Mouse (Mus musculus) ES-Bruce4 (cell line): ENCODE results near the gene Fam124a. TPM values are rescaled to one million over a fixed set of nuclear protein-coding genes. Genes with fewer than 3 reads are reported as not detected.

Experiments
- H3K27ac ChIP-seq: 2 replicates; pipeline ENCODE4 v1.5.1; 2012; ENCODE audit warnings: low read length, inconsistent platforms; ENCODE audit not compliant: insufficient read depth
- H3K27me3 ChIP-seq: 2 replicates; pipeline ENCODE4 v1.6.1; 2012; ENCODE audit warnings: mild to moderate bottlenecking, low read length, inconsistent platforms; ENCODE audit not compliant: control insufficient read depth, poor library complexity, insufficient read depth, severe bottlenecking
- H3K36me3 ChIP-seq: 2 replicates; pipeline ENCODE4 v1.6.1; 2012; ENCODE audit warnings: inconsistent platforms, mild to moderate bottlenecking, low read length, moderate library complexity; ENCODE audit not compliant: control insufficient read depth, poor library complexity, insufficient read depth, severe bottlenecking
- H3K4me1 ChIP-seq: one replicate; pipeline ENCODE4 v1.8.1; 2011; ENCODE audit warnings: low read length; ENCODE audit not compliant: control insufficient read depth, insufficient read depth
- H3K4me3 ChIP-seq: 2 replicates; pipeline ENCODE4 v1.5.1; 2011; ENCODE audit warnings: low read depth, mild to moderate bottlenecking, low read length
- H3K9ac ChIP-seq: 2 replicates; pipeline ENCODE4 v1.6.1; 2012; ENCODE audit warnings: low read depth, mild to moderate bottlenecking, inconsistent platforms; ENCODE audit not compliant: poor library complexity, severe bottlenecking
- H3K9me3 ChIP-seq: replicated peaks from 2 replicates; pipeline ENCODE4 v1.6.1; 2012; ENCODE audit warnings: mild to moderate bottlenecking, low read length, inconsistent platforms; ENCODE audit not compliant: control insufficient read depth, poor library complexity, insufficient read depth, severe bottlenecking
- CTCF ChIP-seq: IDR thresholded peaks from one replicate; pipeline ENCODE4 v1.8.1; 2011; ENCODE audit warnings: low read depth, low read length
- EP300 ChIP-seq: IDR thresholded peaks from 2 replicates; pipeline ENCODE4 v1.6.1; 2011; ENCODE audit warnings: low read depth, low read length; ENCODE audit not compliant: insufficient read depth
- POLR2A ChIP-seq: IDR thresholded peaks from one replicate; pipeline ENCODE4 v1.8.1; 2011; ENCODE audit warnings: low read length; ENCODE audit not compliant: insufficient read depth
- polyA plus RNA-seq: library from polyadenylated mRNA; stranded (reverse); fragments of >200 nt; gene quantifications from 2 replicates; pipeline ENCODE4 v1.2.4, GENCODE M21; 2011; ENCODE audit warnings: low read depth; ENCODE audit not compliant: missing spikeins, insufficient read depth, insufficient read length

Fam124a gene
- polyA plus RNA-seq, 1 experiment: 1.5 TPM

DNA sequence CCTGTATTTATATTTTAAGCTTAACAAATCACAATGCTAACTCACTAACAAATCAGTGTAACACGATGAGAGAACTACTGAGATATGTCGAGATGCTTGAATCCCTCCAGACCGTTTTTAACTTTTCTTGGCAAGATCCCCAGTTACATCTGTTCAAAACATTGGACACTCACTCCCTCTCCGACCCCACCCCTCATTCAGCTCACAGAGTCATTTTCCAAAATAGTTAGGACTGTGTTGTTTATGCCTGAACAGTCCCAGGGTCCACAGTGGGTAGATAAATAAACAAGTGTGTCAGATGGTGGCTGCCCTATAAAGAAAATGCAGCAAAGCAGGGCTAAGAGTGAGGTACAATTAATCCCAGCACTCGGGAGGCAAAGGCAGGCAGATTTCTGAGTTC lies 18.5 kb upstream of the Fam124a start:
- no peaks in the 10 kb centered on the region for H3K9me3 ChIP-seq
- no peaks in the 10 kb centered on the region for H3K4me1 ChIP-seq
- H3K27me3 ChIP-seq: no peaks in the 10 kb centered on the region
- TF ChIP-seq EP300: no peak
- TF ChIP-seq CTCF: no peak
- TF ChIP-seq POLR2A: no peak
- no peak overlapping the region for H3K9ac ChIP-seq
- H3K27ac ChIP-seq: no peak overlapping the region
- H3K4me3 ChIP-seq: no peak overlapping the region
- H3K36me3 ChIP-seq: no peaks in the 10 kb centered on the region

DNA sequence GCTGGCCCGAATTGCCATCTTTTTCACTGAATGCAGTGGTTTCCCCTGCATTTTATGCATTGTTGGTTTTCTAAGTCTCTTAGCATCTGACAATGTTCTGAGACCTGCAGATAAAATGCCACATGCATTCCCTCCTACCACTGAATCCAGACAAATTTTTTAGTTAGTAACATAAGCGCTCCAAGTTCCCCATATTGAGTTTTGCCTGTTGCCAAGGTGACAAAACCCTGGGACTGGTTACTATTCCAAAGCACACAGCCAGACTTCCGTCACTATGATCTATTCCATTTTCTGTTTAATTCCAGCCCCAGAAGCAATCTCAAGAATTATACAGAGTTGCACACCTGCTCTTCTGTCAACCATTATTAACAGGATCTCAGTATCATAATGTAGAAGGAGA lies 15.7 kb upstream of the Fam124a start:
- Histone ChIP-seq H3K27ac (no peak overlapping the region), H3K4me1 (no peaks in the 10 kb centered on the region), H3K36me3 (no peaks in the 10 kb centered on the region), H3K9ac (no peak overlapping the region), H3K9me3 (no peaks in the 10 kb centered on the region), H3K4me3 (no peak overlapping the region), H3K27me3 (no peaks in the 10 kb centered on the region)
- TF ChIP-seq POLR2A: no peak
- TF ChIP-seq CTCF: no peak
- no peak for TF ChIP-seq EP300

DNA sequence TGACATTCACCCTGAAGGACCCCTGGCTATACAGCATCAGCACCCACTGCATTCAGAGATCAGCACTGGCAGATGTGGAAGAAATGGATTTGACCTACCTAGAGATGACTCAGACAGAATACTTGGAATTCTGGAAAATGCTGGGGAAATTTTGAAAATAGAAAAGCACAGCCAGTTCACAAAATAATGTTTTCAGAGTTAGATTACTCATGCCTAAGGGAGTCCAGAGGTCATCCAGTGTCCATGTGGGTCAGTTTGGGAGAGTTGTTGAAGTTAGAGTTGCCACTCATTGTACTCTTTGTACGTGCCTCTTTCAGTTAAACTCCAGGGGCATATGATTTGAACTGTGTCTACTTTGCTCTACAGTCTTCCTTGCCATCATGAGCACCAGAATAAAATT lies 13.8 kb upstream of the Fam124a start:
- no peaks in the 10 kb centered on the region for H3K27me3 ChIP-seq
- no peak overlapping the region for H3K27ac ChIP-seq
- H3K4me3 ChIP-seq: no peak overlapping the region
- no peaks in the 10 kb centered on the region for H3K9me3 ChIP-seq
- no peak overlapping the region for H3K9ac ChIP-seq
- no peaks in the 10 kb centered on the region for H3K4me1 ChIP-seq
- H3K36me3 ChIP-seq: no peaks in the 10 kb centered on the region
- TF ChIP-seq CTCF: no peak
- no peak for TF ChIP-seq POLR2A
- no peak for TF ChIP-seq EP300

DNA sequence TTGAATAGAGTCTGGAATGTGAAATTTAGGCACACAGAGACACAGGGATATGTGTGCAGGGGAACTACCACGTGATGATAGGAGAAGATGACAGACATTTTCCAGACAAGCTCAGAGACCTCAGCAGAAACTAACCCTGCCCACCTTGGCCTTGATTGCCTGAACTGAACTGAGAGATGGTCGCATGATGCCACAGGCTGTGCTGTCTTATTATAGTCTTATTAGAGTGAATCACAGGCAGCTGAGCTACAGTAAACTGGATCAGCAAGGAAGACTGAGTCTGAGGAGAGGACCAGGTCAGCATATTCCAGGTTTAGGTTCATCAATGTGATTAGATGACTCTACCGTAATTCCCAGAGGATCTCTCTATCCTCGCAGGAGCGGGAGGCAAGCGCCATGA lies 9.2 kb upstream of the Fam124a start:
- H3K27me3 ChIP-seq: no peaks in the 10 kb centered on the region
- H3K4me1 ChIP-seq: no peaks in the 10 kb centered on the region
- no peaks in the 10 kb centered on the region for H3K9me3 ChIP-seq
- H3K4me3 ChIP-seq: no peak overlapping the region
- H3K9ac ChIP-seq: no peak overlapping the region
- no peak for TF ChIP-seq CTCF
- TF ChIP-seq EP300: no peak
- TF ChIP-seq POLR2A: no peak
- no peaks in the 10 kb centered on the region for H3K36me3 ChIP-seq
- no peak overlapping the region for H3K27ac ChIP-seq

DNA sequence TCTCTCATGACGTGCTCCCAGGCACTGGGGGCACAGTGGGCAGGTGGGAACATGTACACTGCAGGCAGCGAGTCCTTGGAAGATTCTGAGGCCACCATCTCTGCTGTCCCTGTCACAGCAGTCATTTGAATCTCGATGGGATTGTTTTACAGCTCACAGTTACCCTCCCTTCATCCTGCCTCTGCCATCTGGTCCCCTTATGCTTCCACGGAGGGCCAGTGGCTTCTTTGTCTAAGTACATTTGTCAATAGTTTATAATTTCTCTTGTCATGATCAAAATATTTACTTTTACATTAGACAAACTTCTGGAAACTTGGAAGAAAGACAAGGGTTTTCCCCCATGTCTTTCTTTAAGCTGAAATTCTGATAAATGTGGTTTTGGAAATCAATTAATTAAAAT lies 8.8 kb upstream of the Fam124a start:
- no peak overlapping the region for H3K9ac ChIP-seq
- no peak for TF ChIP-seq EP300
- TF ChIP-seq CTCF: no peak
- no peak for TF ChIP-seq POLR2A

DNA sequence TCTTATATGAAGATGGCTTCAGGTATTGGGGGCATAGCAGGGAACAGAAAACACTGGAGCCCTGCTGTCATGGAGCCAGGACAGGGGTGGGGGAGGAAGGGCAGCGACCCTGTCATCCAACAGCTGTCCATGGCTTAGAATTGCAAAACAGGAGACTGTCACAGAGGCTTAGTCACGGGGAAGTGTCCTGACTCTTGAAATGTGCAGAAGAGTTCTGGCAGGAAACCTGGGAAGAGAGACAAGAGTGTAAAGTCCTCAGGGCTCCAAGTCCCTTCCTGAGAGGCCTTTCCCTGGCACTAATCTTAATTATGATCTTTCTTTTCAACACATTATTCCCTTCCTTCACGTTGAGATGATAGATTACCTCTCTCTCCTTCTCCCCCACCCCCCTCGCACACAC lies 5.4 kb upstream of the Fam124a start:
- Histone ChIP-seq H3K4me3 (no peak overlapping the region), H3K9ac (no peak overlapping the region), H3K36me3 (no peaks in the 10 kb centered on the region), H3K4me1 (no peaks in the 10 kb centered on the region), H3K9me3 (no peaks in the 10 kb centered on the region), H3K27ac (no peak overlapping the region), H3K27me3 (no peaks in the 10 kb centered on the region)
- TF ChIP-seq POLR2A (no peak), EP300 (no peak), CTCF (no peak)

More for the DNA sequence above, 8.8 kb upstream of the Fam124a start:
- H3K36me3 ChIP-seq: no peaks in the 10 kb centered on the region
- no peaks in the 10 kb centered on the region for H3K27me3 ChIP-seq
- H3K4me3 ChIP-seq: no peak overlapping the region
- no peaks in the 10 kb centered on the region for H3K4me1 ChIP-seq
- H3K27ac ChIP-seq: no peak overlapping the region
- H3K9me3 ChIP-seq: no peaks in the 10 kb centered on the region
